ENCODE assay signal across 8 mouse cellular contexts in genomic region chr1:45311388-45311787, GRCm38 (mm10). TPM values are rescaled to one million over a fixed set of nuclear protein-coding genes. Genes with fewer than 3 reads are reported as not detected.
DNase-seq lines count a peak whose midpoint lies in the region; ATAC-seq and TF ChIP-seq lines count a peak whose summit lies in the region.

Col3a1 (plus strand) TSS chr1:45311538.

- no peaks in the 10 kb centered on the region for H3K9me3 ChIP-seq in forebrain, embryonic 14.5 days (replicated peaks; ENCODE audit: control insufficient read depth, low read length)
- H3K9me3 ChIP-seq in midbrain, embryonic 12.5 days = no peaks in the 10 kb centered on the region

- no peaks in the 10 kb centered on the region for H3K4me1 ChIP-seq in bone marrow, adult 2 months (ENCODE audit: control insufficient read depth, insufficient read depth, low read length)
- H3K4me1 ChIP-seq in forebrain, embryonic 14.5 days (ENCODE audit: control insufficient read depth, insufficient read depth, low read length) = no peaks in the 10 kb centered on the region
- H3K4me1 ChIP-seq in midbrain, embryonic 12.5 days = no peaks in the 10 kb centered on the region

- no peak within 1 kb of the TSS for H3K4me2 ChIP-seq in forebrain, embryonic 14.5 days (ENCODE audit: low read length)
- no peak within 1 kb of the TSS for H3K4me2 ChIP-seq in midbrain, embryonic 12.5 days (replicated peaks)

- H3K9ac ChIP-seq in forebrain, embryonic 14.5 days (ENCODE audit: low read length) = no peak within 1 kb of the TSS
- no peak within 1 kb of the TSS for H3K9ac ChIP-seq in midbrain, embryonic 12.5 days (replicated peaks)

- no peak for DNase-seq in forebrain, embryonic 14.5 days (ENCODE audit: low spot score)
- peak; percentile 40 for DNase-seq in heart, postnatal 25 days (ENCODE audit: low spot score)
- no peak for DNase-seq in large intestine, adult 2 months (ENCODE audit: low read depth, low spot score)
- DNase-seq in urinary bladder, postnatal 25 days (ENCODE audit: low spot score) = peak; percentile 44
- no peak for DNase-seq in retina, postnatal 1 day
- no peak for DNase-seq in thymus, postnatal 25 days

- no peaks in the 10 kb centered on the region for H3K27me3 ChIP-seq in forebrain, embryonic 14.5 days (replicated peaks; ENCODE audit: control insufficient read depth, insufficient read depth, low read length)
- no peaks in the 10 kb centered on the region for H3K27me3 ChIP-seq in midbrain, embryonic 12.5 days

- TF ChIP-seq CTCF in bone marrow, adult 2 months (IDR thresholded peaks at IDR 0.05; ENCODE audit: control insufficient read depth, insufficient read depth, low read length) = no peak

- no peak within 1 kb of the TSS for H3K27ac ChIP-seq in bone marrow, adult 2 months (ENCODE audit: control insufficient read depth, insufficient read depth, low read depth, low read length, poor library complexity)
- no peak within 1 kb of the TSS for H3K27ac ChIP-seq in forebrain, embryonic 14.5 days (ENCODE audit: low read depth, low read length)
- no peak within 1 kb of the TSS for H3K27ac ChIP-seq in midbrain, embryonic 12.5 days (replicated peaks)

- H3K36me3 ChIP-seq in forebrain, embryonic 14.5 days (ENCODE audit: control insufficient read depth, insufficient read depth, low read length) = no peaks in the 10 kb centered on the region
- H3K36me3 ChIP-seq in midbrain, embryonic 12.5 days = no peaks in the 10 kb centered on the region

- TF ChIP-seq POLR2A in bone marrow, adult 2 months (IDR thresholded peaks at IDR 0.05; ENCODE audit: borderline replicate concordance, control insufficient read depth, low read depth, low read length) = no peak

- 81% methylated on average over 4 of the region's 4 CpGs for WGBS in bone marrow, adult 2 months
- WGBS in forebrain, embryonic 14.5 days = 94% methylated on average over 4 of the region's 4 CpGs
- 16% methylated on average over 4 of the region's 4 CpGs for whole genome bisulfite sequencing in large intestine, adult 2 months
- WGBS in midbrain, embryonic 12.5 days = 95% methylated on average over 4 of the region's 4 CpGs

- no peak for ATAC-seq in forebrain, embryonic 14.5 days
- ATAC-seq in midbrain, embryonic 12.5 days (ENCODE audit: low FRiP score, low read depth) = no peak

- intact Hi-C loops in heart, postnatal 25 days (cut with DNase I) = loop anchor here (5.0 to 10.0 kb wide), 4 partner anchors 377 to 1079 kb away; partner anchors contain the start of gene Gulp1

- H3K4me3 ChIP-seq in bone marrow, adult 2 months (replicated peaks; ENCODE audit: control insufficient read depth, low read depth, low read length) = no peak within 1 kb of the TSS
- H3K4me3 ChIP-seq in forebrain, embryonic 14.5 days (ENCODE audit: low read depth, low read length) = no peak within 1 kb of the TSS
- no peak within 1 kb of the TSS for H3K4me3 ChIP-seq in midbrain, embryonic 12.5 days

RNA-seq across cellular contexts. Expression of gene Col3a1, which starts in this region (rescaled TPM):
- 14.6 and 20.4 TPM in 2 replicates for polyA plus RNA-seq in bone marrow, adult 2 months (2011; ENCODE audit: insufficient read depth, insufficient read length, low replicate concordance, missing spikeins)
- polyA plus RNA-seq in forebrain, embryonic 14.5 days (2014; fragmentation: Nextera tagmentation; extraction: Ambion mirVana) = 119 and 157 TPM in 2 replicates
- 100 to 1,000 TPM; 422 to 465 TPM for total RNA-seq in heart, postnatal 25 days (2021)
- polyA plus RNA-seq in large intestine, adult 2 months (2012; rRNA removed) = 68.3 and 68.7 TPM in 2 replicates
- polyA plus RNA-seq in midbrain, embryonic 12.5 days (2016; fragmentation: Nextera tagmentation; extraction: Ambion mirVana) = 486 and 675 TPM in 2 replicates

Comparison
In these comparisons a context has a peak if more than half of its experiments do, and no peak if none do; other contexts are left out.
1. DNase-seq: peak in heart, postnatal 25 days (single experiment) and urinary bladder, postnatal 25 days (single experiment); none in forebrain, embryonic 14.5 days (single experiment), large intestine, adult 2 months (single experiment), retina, postnatal 1 day (single experiment) and thymus, postnatal 25 days (single experiment).